ENCODE assay signal across 35 mouse cellular contexts in the genomic region with DNA sequence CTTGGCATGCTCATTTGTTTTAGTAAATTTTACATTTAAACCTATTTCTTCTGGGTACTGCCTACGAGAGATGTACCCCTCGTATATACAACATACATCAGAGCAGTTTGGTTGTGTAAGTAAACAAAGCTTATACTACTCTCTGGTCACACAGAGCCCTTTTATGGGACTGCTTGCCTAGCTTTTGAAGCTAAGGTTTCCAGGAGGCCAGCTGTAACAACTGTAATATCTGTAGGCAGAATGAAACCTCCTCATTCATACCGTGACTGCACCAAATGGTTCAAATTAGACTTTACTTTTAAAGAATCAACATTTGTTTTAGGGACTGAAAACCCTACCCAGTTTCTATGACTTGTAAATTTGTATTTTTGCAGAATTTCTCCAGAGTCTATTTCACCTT.
"Had no signal": no experiment of that assay in that cellular context is flagged by ENCODE, and none has a peak within 500 bp of the region (broad histone marks: within the 10 kb centered on the region; RNA-seq: fewer than 3 reads in every experiment).

No protein-coding gene starts in this region.

- H3K4me2 ChIP-seq: heart, embryonic 11.5 days; heart, embryonic 12.5 days; heart, embryonic 13.5 days; heart, embryonic 15.5 days; hindbrain, embryonic 12.5 days; hindbrain, embryonic 13.5 days; hindbrain, embryonic 14.5 days; hindbrain, embryonic 15.5 days; intestine, embryonic 15.5 days; kidney, embryonic 15.5 days had no signal

- H3K4me3 ChIP-seq: heart, embryonic 12.5 days; heart, embryonic 13.5 days; heart, embryonic 15.5 days; hindbrain, embryonic 10.5 days; hindbrain, embryonic 12.5 days; hindbrain, embryonic 13.5 days; hindbrain, embryonic 15.5 days; intestine, embryonic 15.5 days; kidney, embryonic 15.5 days; layer of hippocampus, adult 2 months; left cerebral cortex, adult 2 months had no signal

- H3K36me3 ChIP-seq: heart, embryonic 12.5 days; heart, embryonic 13.5 days; heart, embryonic 15.5 days; hindbrain, embryonic 10.5 days; hindbrain, embryonic 12.5 days; hindbrain, embryonic 15.5 days; kidney, embryonic 15.5 days had no signal

- H3K27me3 ChIP-seq: heart, embryonic 12.5 days; heart, embryonic 13.5 days; heart, embryonic 15.5 days; hindbrain, embryonic 12.5 days; hindbrain, embryonic 13.5 days; hindbrain, embryonic 15.5 days; intestine, embryonic 15.5 days; kidney, embryonic 15.5 days had no signal

- H3K9ac ChIP-seq: heart, embryonic 12.5 days; heart, embryonic 13.5 days; heart, embryonic 15.5 days; hindbrain, embryonic 12.5 days; hindbrain, embryonic 13.5 days; hindbrain, embryonic 14.5 days; hindbrain, embryonic 15.5 days; intestine, embryonic 15.5 days; kidney, embryonic 15.5 days had no signal

- ATAC-seq: hindbrain, embryonic 16.5 days; hindbrain, postnatal 0 days; inflammation-experienced regulatory T-cells, adult 6 months; intestine, embryonic 15.5 days; intestine, embryonic 16.5 days; intestine, postnatal 0 days had no signal

- H3K4me1 ChIP-seq: heart, embryonic 12.5 days; heart, embryonic 13.5 days; heart, embryonic 15.5 days; hindbrain, embryonic 10.5 days; hindbrain, embryonic 12.5 days; hindbrain, embryonic 15.5 days; intestine, embryonic 15.5 days; kidney, embryonic 15.5 days had no signal

- H3K27ac ChIP-seq: heart, embryonic 13.5 days; heart, embryonic 15.5 days; hindbrain, embryonic 10.5 days; hindbrain, embryonic 12.5 days; hindbrain, embryonic 13.5 days; hindbrain, embryonic 14.5 days; hindbrain, embryonic 15.5 days; hindbrain, postnatal 0 days; intestine, embryonic 15.5 days; kidney, embryonic 15.5 days; kidney, postnatal 0 days; layer of hippocampus, adult 2 months; left cerebral cortex, adult 2 months had no signal

- H3K9me3 ChIP-seq: intestine, embryonic 15.5 days had no signal

- DNase-seq: heart, postnatal 10 days; heart, postnatal 14 days; heart, postnatal 36 days; heart, postnatal 4 days; kidney, adult 11 months; kidney, adult 18-20 months; kidney, adult 2 months; kidney, adult 8-10 months; kidney, adult 9 months; kidney, postnatal 10 days; kidney, postnatal 14 days; kidney, postnatal 25 days; kidney, postnatal 36 days; kidney, postnatal 4 days; layer of hippocampus, adult 9-11 months; layer of hippocampus, postnatal 36 days had no signal
